Mouse (Mus musculus): Measurements from ENCODE around the gene Cdc14b. TPM values are rescaled to one million over a fixed set of nuclear protein-coding genes. Genes with fewer than 3 reads are reported as not detected.
"Not testable (repeated sequence)": the region's sequence is repeated elsewhere in the genome, so short reads cannot be mapped to it uniquely, and the experiment has no call there.

The Cdc14b gene
- total RNA-seq, 1 experiment from 2014 or later = 9.7 TPM

GRCm38 (mm10) chr13:64273891-64274844 is 922 bp downstream of the Cdc14b start:
- DNase-seq = peak; percentile 35

- DNase-seq = no peak
Observed at GRCm38 (mm10) chr13:64273352-64273751, 1.7 kb downstream of the Cdc14b start.

DNA sequence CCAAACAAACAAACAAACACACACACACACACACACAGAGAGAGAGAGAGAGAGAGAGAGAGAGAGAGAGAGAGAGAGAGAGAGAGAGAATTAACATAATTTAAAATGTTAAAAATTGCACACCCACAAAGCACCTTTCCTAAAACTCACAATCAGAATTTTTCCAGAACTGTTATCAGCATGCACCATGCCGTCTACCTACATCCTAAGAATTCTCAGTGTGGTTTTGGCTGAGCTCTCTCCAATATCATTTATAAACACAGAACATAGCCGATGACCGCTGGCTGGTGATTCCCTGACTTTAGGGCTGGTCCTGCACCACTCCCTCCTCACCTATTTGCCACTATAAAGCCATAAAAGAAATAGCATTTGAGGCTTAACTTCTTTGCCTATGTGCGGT is 6.7 kb downstream of the Cdc14b start:
- DNase-seq = no peak

GRCm38 (mm10) chr13:64267151-64267550 is 7.9 kb downstream of the Cdc14b start:
- DNase-seq = peak; percentile 56

DNA sequence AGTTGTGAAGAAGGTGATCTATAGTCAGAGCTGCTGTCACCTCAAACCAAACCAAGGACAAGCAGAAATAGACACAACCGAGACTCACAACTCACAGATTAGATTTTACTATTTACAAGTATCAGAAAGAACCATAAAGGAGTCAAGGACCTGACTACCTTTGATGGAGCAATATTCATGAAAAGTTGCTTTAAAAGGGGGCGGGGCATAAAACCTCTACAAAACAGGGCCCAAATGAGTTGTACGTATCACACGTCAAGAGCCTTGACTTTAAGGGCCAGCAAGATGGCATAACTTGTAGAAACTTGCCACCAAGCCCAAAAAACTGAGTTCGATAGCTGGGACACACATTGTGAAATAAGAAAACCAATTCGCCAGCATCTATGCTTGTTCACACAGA is 10.5 kb downstream of the Cdc14b start:
- DNase-seq = no peak

DNA sequence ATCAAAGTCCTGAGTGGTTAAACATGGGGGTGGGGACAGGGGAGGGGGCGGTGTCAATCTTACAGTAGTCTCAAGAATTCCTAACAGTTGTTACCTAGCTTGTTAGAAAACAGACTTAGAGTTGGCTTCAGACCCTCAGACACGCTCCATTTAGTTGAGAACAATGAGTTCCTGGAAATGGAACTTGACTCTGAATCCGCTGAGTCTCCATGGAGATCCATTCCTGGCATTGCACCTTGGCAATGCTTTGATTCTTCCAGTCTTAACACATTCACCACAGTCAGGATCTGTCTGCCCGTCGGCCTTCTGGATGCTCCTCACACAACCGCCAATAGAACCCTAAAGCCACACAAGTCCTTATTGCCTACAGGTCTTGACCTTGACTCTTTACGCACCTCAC is 15.2 kb downstream of the Cdc14b start:
- no peak for DNase-seq

DNA sequence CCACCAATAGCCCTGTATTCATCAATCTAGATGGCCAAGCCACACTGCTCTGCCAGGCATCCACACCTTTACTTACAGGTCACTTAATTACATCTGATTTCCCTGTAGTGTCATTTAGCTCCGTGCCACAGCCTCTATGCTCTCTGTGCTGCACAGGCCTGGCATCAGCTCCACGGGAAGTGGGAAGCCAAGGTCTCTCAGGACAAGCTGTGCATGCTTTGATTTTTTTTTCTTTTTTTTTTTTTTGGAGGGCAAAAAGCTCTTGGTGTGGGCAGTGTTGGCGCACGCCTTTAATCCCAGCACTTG is 16.6 kb downstream of the Cdc14b start:
- DNase-seq = peak; percentile 13

DNA sequence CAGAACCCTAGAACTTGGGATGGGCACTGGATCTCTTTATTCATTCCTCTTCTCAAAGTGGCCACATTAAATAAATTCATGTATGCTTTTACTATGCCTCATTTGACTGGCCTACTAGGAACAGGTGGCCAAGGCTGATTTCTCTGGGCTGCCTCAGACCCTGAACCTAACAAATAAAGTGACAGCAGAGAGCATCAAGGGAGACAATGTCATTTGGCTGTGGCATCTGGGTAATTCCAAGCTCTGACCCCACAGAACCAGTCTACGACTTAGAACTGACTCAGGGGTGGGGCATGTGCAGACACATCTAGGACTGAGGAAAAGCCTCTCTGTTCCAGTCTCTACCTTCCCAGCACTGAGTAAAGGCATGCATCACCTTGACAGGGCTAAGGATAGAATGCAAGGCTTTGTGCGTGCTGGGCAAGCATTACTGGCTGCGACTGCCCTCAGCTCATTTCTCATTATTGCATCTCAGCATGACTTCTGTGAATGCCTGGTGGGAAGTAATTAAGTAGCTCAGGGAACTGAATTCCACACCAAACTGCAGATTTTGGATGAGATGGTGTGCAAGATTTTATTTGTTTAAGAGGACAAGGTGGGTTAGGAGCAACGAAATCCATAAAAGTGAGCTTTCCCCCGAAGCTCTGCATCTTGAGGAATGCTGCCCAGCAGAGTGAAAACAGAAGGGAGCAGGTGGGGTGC is 17.1 kb downstream of the Cdc14b start:
- no peak for DNase-seq

DNA sequence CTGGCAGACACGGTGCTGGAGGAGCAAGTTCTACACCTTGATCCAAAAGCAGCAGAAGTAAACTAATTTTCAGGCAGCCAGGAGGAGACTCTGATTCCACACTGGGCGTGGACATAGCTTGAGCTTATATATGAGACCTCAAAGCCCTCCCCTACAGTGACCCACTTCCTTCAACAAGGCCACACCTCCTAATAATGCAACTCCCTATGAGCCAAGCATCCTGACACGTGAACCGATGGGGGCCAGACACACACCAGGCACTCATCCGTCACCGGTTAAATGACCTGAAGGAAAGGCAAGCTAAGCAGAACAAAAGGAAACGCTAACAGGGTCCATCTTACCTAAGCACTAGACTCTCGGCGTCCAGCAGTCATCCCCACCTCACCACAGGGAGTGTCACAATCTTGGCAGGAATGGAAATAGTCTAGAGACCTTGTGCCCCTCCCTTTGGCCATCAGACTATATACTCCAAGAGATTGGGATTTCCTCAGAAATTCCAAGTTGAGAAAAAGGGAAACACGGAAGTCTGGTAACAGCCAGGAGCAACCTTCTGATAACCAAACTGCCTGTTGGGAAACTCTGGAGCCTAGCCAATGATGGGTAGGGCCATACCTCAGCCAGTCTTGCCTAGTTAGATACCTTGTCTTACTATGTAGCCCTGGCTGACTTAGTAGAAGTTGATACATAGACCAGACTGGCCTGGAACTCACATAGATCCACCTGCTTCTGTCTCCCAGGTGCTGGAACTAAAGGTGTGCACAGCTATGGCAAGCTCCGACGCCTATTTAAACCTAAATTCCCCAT is 17.9 kb downstream of the Cdc14b start:
- no peak for DNase-seq

GRCm38 (mm10) chr13:64254185-64254584 is 20.9 kb downstream of the Cdc14b start:
- not testable (repeated sequence) for DNase-seq

- DNase-seq = no peak
Observed at GRCm38 (mm10) chr13:64253697-64254096, 21.4 kb downstream of the Cdc14b start.

GRCm38 (mm10) chr13:64252147-64252546 is 22.9 kb downstream of the Cdc14b start:
- DNase-seq = peak; percentile 58

GRCm38 (mm10) chr13:64250363-64250762 is 24.7 kb downstream of the Cdc14b start:
- peak; percentile 37 for DNase-seq

DNA sequence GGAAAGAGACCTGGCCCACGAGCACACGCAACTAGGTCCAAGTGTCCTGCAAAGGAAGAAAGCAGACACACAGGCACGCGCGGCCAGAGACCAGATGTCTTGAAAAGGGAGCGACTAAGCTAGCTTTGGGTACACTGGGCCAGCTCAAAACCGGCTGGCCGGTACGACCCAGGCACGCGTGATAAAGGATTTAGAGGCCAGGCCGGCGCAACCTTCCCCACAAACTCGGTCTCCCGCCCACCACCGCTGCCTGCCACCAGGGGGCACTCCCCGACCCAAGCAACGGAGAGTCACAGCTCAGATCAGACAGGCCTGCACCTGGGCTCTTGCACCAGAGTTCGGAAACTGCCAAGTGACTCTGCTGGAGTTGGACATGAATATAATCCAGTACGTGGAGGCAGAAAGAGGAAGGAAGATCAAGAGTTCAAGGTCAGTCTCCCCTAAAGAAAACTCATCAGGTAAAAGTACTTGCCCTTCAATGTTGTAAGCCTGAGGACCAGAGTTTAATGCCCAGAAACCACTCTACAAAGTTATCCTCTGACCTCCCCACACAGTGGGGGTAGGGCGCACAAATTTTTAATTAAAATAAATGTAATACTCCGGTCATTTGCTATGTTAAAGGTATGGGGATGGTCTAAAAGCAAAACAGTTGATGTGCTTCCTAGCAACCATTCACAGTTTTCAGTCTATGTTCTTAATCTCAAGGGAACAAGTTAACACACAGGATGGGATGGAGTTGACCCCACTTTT is 26.1 kb downstream of the Cdc14b start:
- peak; percentile 93 for DNase-seq

GRCm38 (mm10) chr13:64248161-64248774 is 26.8 kb downstream of the Cdc14b start:
- peak; percentile 69 for DNase-seq

GRCm38 (mm10) chr13:64246106-64246505 is 29.0 kb downstream of the Cdc14b start:
- no peak for DNase-seq

- no peak for DNase-seq
Observed at GRCm38 (mm10) chr13:64244685-64245261, 30.3 kb downstream of the Cdc14b start.

DNA sequence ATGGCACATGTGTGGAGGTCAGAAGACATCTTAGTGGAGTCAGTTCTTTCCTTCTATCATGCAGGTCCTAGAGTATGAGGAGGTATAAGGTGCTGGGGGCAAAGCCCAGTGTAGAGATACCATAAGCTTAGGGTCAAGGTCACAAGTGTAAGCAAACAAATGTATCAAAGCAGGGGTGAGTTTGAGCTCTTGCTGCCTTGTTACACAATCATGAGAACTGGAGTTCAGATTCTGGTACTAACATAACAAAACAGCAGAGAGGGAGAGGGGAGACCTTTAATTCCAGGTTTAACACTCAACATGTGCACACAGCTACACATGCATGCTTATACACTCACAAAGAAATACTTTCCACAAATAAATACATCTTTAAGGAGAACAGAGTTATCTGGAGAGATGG is 32.4 kb downstream of the Cdc14b start:
- DNase-seq = no peak

DNA sequence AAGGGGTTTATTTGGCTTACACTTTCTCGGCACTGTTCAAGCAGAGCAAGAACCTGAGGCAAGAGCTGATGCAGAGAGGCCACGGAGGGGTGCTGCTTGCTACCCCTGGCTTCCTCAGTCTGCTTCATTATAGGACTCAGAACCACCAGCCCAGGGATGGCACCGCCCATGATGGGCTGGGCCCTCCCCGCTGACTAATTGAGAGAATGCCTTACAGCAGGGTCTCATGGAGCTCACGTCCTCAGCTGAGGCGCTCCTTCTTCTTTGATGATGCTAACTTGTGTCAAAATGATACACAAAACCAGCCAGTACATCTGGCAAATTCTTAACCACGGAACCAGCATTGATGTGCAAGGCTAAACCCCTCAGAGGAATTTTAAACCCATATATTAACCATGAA is 34.5 kb downstream of the Cdc14b start:
- no peak for DNase-seq

DNA sequence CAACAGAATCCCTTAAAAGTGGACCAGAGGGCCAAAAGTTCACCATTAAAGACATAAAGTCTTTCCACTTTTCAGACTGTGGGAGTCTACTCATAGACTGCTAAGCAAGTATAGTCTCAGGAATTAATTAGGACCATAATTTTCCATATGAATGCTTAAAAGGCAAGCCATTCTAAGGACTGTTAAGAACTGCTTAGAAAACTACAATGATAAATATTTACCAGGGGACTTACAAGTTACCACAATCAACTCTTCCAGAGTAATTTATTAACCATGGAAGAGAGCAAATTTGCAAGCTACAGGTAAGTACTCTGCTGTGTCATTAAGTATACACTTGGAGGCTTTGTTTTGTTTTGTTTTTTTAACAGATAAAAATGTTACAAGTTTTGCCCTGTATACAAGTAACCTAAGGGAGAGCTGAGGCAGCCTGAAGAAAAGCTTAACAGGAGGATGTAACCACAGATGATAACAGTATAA is 37.4 kb downstream of the Cdc14b start:
- no peak for DNase-seq

Measured in adrenal gland, postnatal 25 days (tissue).